Mouse (Mus musculus) MEL (cell line): ENCODE measurements at regions not wholly inside any gene's neighbourhood (a gene's known extent, or its start where the extent isn't known, plus 50 kb on each side); places are given as distances from the start of the nearest gene placed in this dataset.

Experiments used
- DNase-seq: peaks from one replicate; pipeline ENCODE4 v3.0.0; 2011; ENCODE audit warnings: low read depth, low spot score
- H3K27ac ChIP-seq: 2 replicates; pipeline ENCODE4 v1.5.1; 2012; ENCODE audit warnings: low read depth, mild to moderate bottlenecking, control low read depth, low read length, moderate library complexity; ENCODE audit not compliant: control insufficient read depth
- H3K27me3 ChIP-seq, 2 experiments: fragments of 150-350 bp in 1 of 2; sonication (generic) in 1 of 2; 2 replicates each; pipeline ENCODE4 v1.6.1; 2012; ENCODE audit warnings: low read length in 2 of 2, mild to moderate bottlenecking in 2 of 2, improper control_type of control experiment in 1 of 2, moderate library complexity in 1 of 2; ENCODE audit not compliant: insufficient read depth in 2 of 2, control insufficient read depth in 1 of 2
- H3K36me3 ChIP-seq, 2 experiments: 2 replicates each; pipeline ENCODE4 v1.6.1; 2012 to 2014; ENCODE audit warnings: low read length in 2 of 2, improper control_type of control experiment in 1 of 2, inconsistent platforms in 1 of 2, mild to moderate bottlenecking in 1 of 2; ENCODE audit not compliant: insufficient read depth in 2 of 2, control insufficient read depth in 1 of 2
- H3K4me1 ChIP-seq, 2 experiments: fragments of 150-350 bp in 1 of 2; sonication (generic) in 1 of 2; 2 replicates each; pipeline ENCODE4 v1.6.1; 2012; ENCODE audit warnings: low read length in 2 of 2, improper control_type of control experiment in 1 of 2, mild to moderate bottlenecking in 1 of 2; ENCODE audit not compliant: insufficient read depth in 2 of 2, control insufficient read depth in 1 of 2
- H3K4me3 ChIP-seq, 2 experiments: fragments of 150-350 bp in 1 of 2; sonication (generic) in 1 of 2; 2 replicates each; pipeline ENCODE4 v1.5.1; 2012; ENCODE audit warnings: low read depth in 2 of 2, low read length in 2 of 2, mild to moderate bottlenecking in 2 of 2, moderate library complexity in 2 of 2, control low read depth in 1 of 2, improper control_type of control experiment in 1 of 2; ENCODE audit not compliant: control insufficient read depth in 1 of 2, insufficient read depth in 1 of 2
- H3K79me2 ChIP-seq: 2 replicates; pipeline ENCODE4 v1.6.1; 2012; ENCODE audit warnings: mild to moderate bottlenecking, low read length, moderate library complexity; ENCODE audit not compliant: control insufficient read depth, poor library complexity, insufficient read depth
- H3K9ac ChIP-seq: 2 replicates; pipeline ENCODE4 v1.6.1; 2012; ENCODE audit warnings: low read depth, mild to moderate bottlenecking, control low read depth, low read length, moderate library complexity; ENCODE audit not compliant: control insufficient read depth, poor library complexity, severe bottlenecking
- H3K9me3 ChIP-seq: fragments of 150-350 bp; sonication (generic); replicated peaks from 2 replicates; pipeline ENCODE4 v1.6.1; 2012; ENCODE audit warnings: mild to moderate bottlenecking, low read length, improper control_type of control experiment, moderate library complexity; ENCODE audit not compliant: insufficient read depth
- BHLHE40 ChIP-seq: IDR thresholded peaks from 2 replicates; pipeline ENCODE4 v1.6.1; 2012; ENCODE audit warnings: low read depth, mild to moderate bottlenecking, inconsistent platforms, low read length, improper control_type of control experiment, borderline replicate concordance
- CHD1 ChIP-seq: IDR thresholded peaks from 2 replicates; pipeline ENCODE4 v1.6.1; 2012; ENCODE audit warnings: low read depth, mild to moderate bottlenecking, inconsistent platforms, low read length, improper control_type of control experiment
- CTCF ChIP-seq, 3 experiments: IDR thresholded peaks in 2 of 3; conservative IDR thresholded peaks in 1 of 3; 2 replicates each; pipeline ENCODE4 v1.5.1; 2011 to 2012; ENCODE audit warnings: low read length in 3 of 3, low read depth in 2 of 3, mild to moderate bottlenecking in 2 of 3, improper control_type of control experiment in 1 of 3, inconsistent platforms in 1 of 3, mixed read lengths in 1 of 3, moderate library complexity in 1 of 3; ENCODE audit not compliant: control insufficient read depth in 1 of 3, insufficient read depth in 1 of 3, poor library complexity in 1 of 3, severe bottlenecking in 1 of 3
- E2F4 ChIP-seq: IDR thresholded peaks from 2 replicates; pipeline ENCODE4 v1.6.1; 2011; ENCODE audit warnings: low read depth, low read length, improper control_type of control experiment, borderline replicate concordance
- ETS1 ChIP-seq: IDR thresholded peaks from 2 replicates; pipeline ENCODE4 v1.6.1; 2012; ENCODE audit warnings: low read depth, mild to moderate bottlenecking, inconsistent platforms, low read length, improper control_type of control experiment, moderate library complexity
- GATA1 ChIP-seq: IDR thresholded peaks from 2 replicates; pipeline ENCODE4 v1.6.1; 2011; ENCODE audit warnings: low read depth, low read length, improper control_type of control experiment
- JUND ChIP-seq: IDR thresholded peaks from 2 replicates; pipeline ENCODE4 v1.6.1; 2011; ENCODE audit warnings: low read depth, mild to moderate bottlenecking, improper control_type of control experiment, low read length
- KAT2A ChIP-seq: conservative IDR thresholded peaks from 2 replicates; pipeline ENCODE4 v1.6.1; 2012; ENCODE audit warnings: low read depth, low read length, improper control_type of control experiment, inconsistent platforms
- MAFK ChIP-seq: IDR thresholded peaks from 2 replicates; pipeline ENCODE4 v1.6.1; 2011; ENCODE audit warnings: low read depth, mild to moderate bottlenecking, low read length, improper control_type of control experiment, borderline replicate concordance
- MEF2A ChIP-seq: IDR thresholded peaks from 2 replicates; pipeline ENCODE4 v1.6.1; 2014; ENCODE audit warnings: low read depth, mild to moderate bottlenecking, inconsistent platforms, low read length, improper control_type of control experiment; ENCODE audit not compliant: poor library complexity, insufficient replicate concordance, severe bottlenecking; ENCODE audit errors: extremely low read depth
- MYB ChIP-seq: IDR thresholded peaks from 2 replicates; pipeline ENCODE4 v1.6.1; 2011; ENCODE audit warnings: mild to moderate bottlenecking, low read depth, low read length, improper control_type of control experiment
- MYC ChIP-seq: IDR thresholded peaks from 2 replicates; pipeline ENCODE4 v1.6.1; 2011; ENCODE audit warnings: low read depth, mild to moderate bottlenecking, low read length, improper control_type of control experiment, moderate library complexity
- NELFE ChIP-seq: IDR thresholded peaks from 2 replicates; pipeline ENCODE4 v1.6.1; 2011; ENCODE audit warnings: low read depth, low read length, improper control_type of control experiment
- NRF1 ChIP-seq: IDR thresholded peaks from 2 replicates; pipeline ENCODE4 v1.6.1; 2014; ENCODE audit warnings: low read depth, mild to moderate bottlenecking, inconsistent platforms, low read length, improper control_type of control experiment, moderate library complexity; ENCODE audit not compliant: poor library complexity, insufficient read depth, severe bottlenecking
- POLR2A ChIP-seq, 2 experiments: IDR thresholded peaks; 2 replicates each; pipeline ENCODE4 v1.6.1; 2011 to 2012; ENCODE audit warnings: low read length in 2 of 2, mild to moderate bottlenecking in 2 of 2, control low read depth in 1 of 2, improper control_type of control experiment in 1 of 2, low read depth in 1 of 2, moderate library complexity in 1 of 2; ENCODE audit not compliant: control insufficient read depth in 1 of 2, insufficient read depth in 1 of 2, poor library complexity in 1 of 2
- POLR2AphosphoS2 ChIP-seq: IDR thresholded peaks from 2 replicates; pipeline ENCODE4 v1.6.1; 2011; ENCODE audit warnings: low read length, improper control_type of control experiment
- POLR2AphosphoS5 ChIP-seq: IDR thresholded peaks from 2 replicates; pipeline ENCODE4 v1.6.1; 2012; ENCODE audit warnings: low read depth, borderline replicate concordance, mild to moderate bottlenecking, inconsistent platforms, low read length, moderate library complexity, mixed read lengths
- RAD21 ChIP-seq: IDR thresholded peaks from 2 replicates; pipeline ENCODE4 v1.6.1; 2011; ENCODE audit warnings: mild to moderate bottlenecking, low read depth, low read length, improper control_type of control experiment
- RCOR1 ChIP-seq: IDR thresholded peaks from 2 replicates; pipeline ENCODE4 v1.6.1; 2012; ENCODE audit warnings: low read depth, mild to moderate bottlenecking, inconsistent platforms, low read length, improper control_type of control experiment
- UBTF ChIP-seq: IDR thresholded peaks from 2 replicates; pipeline ENCODE4 v1.6.1; 2012; ENCODE audit warnings: low read depth, mild to moderate bottlenecking, inconsistent platforms, low read length, improper control_type of control experiment, moderate library complexity, borderline replicate concordance; ENCODE audit not compliant: insufficient read depth
- USF2 ChIP-seq, 2 experiments: IDR thresholded peaks; 2 replicates each; pipeline ENCODE4 v1.6.1; 2011 to 2012; ENCODE audit warnings: improper control_type of control experiment in 2 of 2, low read length in 2 of 2, borderline replicate concordance in 1 of 2, inconsistent platforms in 1 of 2, low read depth in 1 of 2, mild to moderate bottlenecking in 1 of 2; ENCODE audit not compliant: insufficient read depth in 1 of 2
- ZC3H11A ChIP-seq: IDR thresholded peaks from 2 replicates; pipeline ENCODE4 v1.6.1; 2012; ENCODE audit warnings: low read depth, mild to moderate bottlenecking, inconsistent platforms, low read length, improper control_type of control experiment

- H3K27me3 ChIP-seq = no peaks in the 10 kb centered on the region
- H3K36me3 ChIP-seq = no peaks in the 10 kb centered on the region
- no peaks in the 10 kb centered on the region for H3K9me3 ChIP-seq
- H3K79me2 ChIP-seq = no peaks in the 10 kb centered on the region
- H3K4me1 ChIP-seq = no peaks in the 10 kb centered on the region
- no peak overlapping the region for H3K9ac ChIP-seq
- no peak overlapping the region for H3K4me3 ChIP-seq
- no peak for TF ChIP-seq POLR2AphosphoS2
- TF ChIP-seq JUND = no peak
- no peak for TF ChIP-seq RAD21
- TF ChIP-seq RCOR1 = no peak
- TF ChIP-seq UBTF = no peak
- no peak for TF ChIP-seq POLR2A (IDR thresholded peaks at IDR 0.05; ENCODE audit: control insufficient read depth in 1 of 2, insufficient read depth in 1 of 2, low read depth in 1 of 2, low read length in 2 of 2, poor library complexity in 1 of 2)
- no peak for TF ChIP-seq ETS1
- TF ChIP-seq NELFE = no peak
- TF ChIP-seq MYC = no peak
- TF ChIP-seq NRF1 = no peak
- TF ChIP-seq CTCF (IDR thresholded peaks at IDR 0.05 in 2 of 3, conservative IDR thresholded peaks at IDR 0.05 in 1 of 3; ENCODE audit: control insufficient read depth in 1 of 3, insufficient read depth in 1 of 3, low read depth in 2 of 3, low read length in 3 of 3, poor library complexity in 1 of 3, severe bottlenecking in 1 of 3) = no peak
- no peak for TF ChIP-seq MAFK
- no peak for TF ChIP-seq MEF2A
- no peak for TF ChIP-seq POLR2AphosphoS5
- no peak for TF ChIP-seq BHLHE40
- TF ChIP-seq USF2 (IDR thresholded peaks at IDR 0.05; ENCODE audit: borderline replicate concordance in 1 of 2, insufficient read depth in 1 of 2, low read depth in 1 of 2, low read length in 2 of 2) = no peak
- H3K27ac ChIP-seq = no peak overlapping the region
- DNase-seq = no peak
Measured at GRCm38 (mm10) chr1:185828486-185828885, 288.6 kb downstream of the Lyplal1 start.

- no peak overlapping the region for H3K4me3 ChIP-seq
- H3K79me2 ChIP-seq = no peaks in the 10 kb centered on the region
- no peak for DNase-seq
- no peaks in the 10 kb centered on the region for H3K9me3 ChIP-seq
- H3K27me3 ChIP-seq = no peaks in the 10 kb centered on the region
- H3K9ac ChIP-seq = no peak overlapping the region
- TF ChIP-seq E2F4 (no peak), NELFE (no peak), MYB (no peak), GATA1 (no peak), KAT2A (no peak), CHD1 (no peak), ZC3H11A (no peak)
- H3K4me1 ChIP-seq = no peaks in the 10 kb centered on the region
- no peak overlapping the region for H3K27ac ChIP-seq
- no peaks in the 10 kb centered on the region for H3K36me3 ChIP-seq
Measured at GRCm38 (mm10) chr1:185832059-185832458, 285.1 kb downstream of the Lyplal1 start.
